Mouse (Mus musculus): ENCODE results near the gene Kdm2b. TPM values are rescaled to one million over a fixed set of nuclear protein-coding genes. Genes with fewer than 3 reads are reported as not detected.

Kdm2b gene
- polyA plus RNA-seq, 1 experiment, result 10.1 TPM

- Histone ChIP-seq H3K27me3 (ENCODE audit: control insufficient read depth, insufficient read depth, insufficient read length) (no peaks in the 10 kb centered on the region), H3K4me3 (no peak overlapping the region), H3ac (ENCODE audit: control insufficient read depth, insufficient read length) (no peak overlapping the region), H3K79me2 (ENCODE audit: control insufficient read depth, insufficient read depth) (no peaks in the 10 kb centered on the region), H3K36me3 (ENCODE audit: control insufficient read depth, insufficient read depth) (no peaks in the 10 kb centered on the region), H3K4me2 (ENCODE audit: low read depth) (no peak overlapping the region)
- no peak for TF ChIP-seq E2F4 (IDR thresholded peaks at IDR 0.05; ENCODE audit: insufficient read depth)
- TF ChIP-seq TCF12 (IDR thresholded peaks at IDR 0.05; ENCODE audit: insufficient read depth, poor library complexity, severe bottlenecking), result no peak
- no peak for TF ChIP-seq SRF (IDR thresholded peaks at IDR 0.05; ENCODE audit: control insufficient read depth, insufficient read length, low read depth)
- no peak for TF ChIP-seq MYOD1 (IDR thresholded peaks at IDR 0.05; ENCODE audit: control insufficient read depth in 1 of 3, insufficient read length in 2 of 3, low read depth in 2 of 3)
- no peak for TF ChIP-seq POLR2AphosphoS2 (IDR thresholded peaks at IDR 0.05; ENCODE audit: insufficient read length, low read depth)
- TF ChIP-seq TCF3 (IDR thresholded peaks at IDR 0.05; ENCODE audit: insufficient read length, low read depth), result no peak
- no peak for TF ChIP-seq POLR2A (IDR thresholded peaks at IDR 0.05; ENCODE audit: insufficient read length, low read depth)
- TF ChIP-seq CEBPB (IDR thresholded peaks at IDR 0.05; ENCODE audit: insufficient read depth, poor library complexity, severe bottlenecking), result no peak
Observed at GRCm38 (mm10) chr5:122927703-122928102, 61.9 kb downstream of the Kdm2b start.

DNA sequence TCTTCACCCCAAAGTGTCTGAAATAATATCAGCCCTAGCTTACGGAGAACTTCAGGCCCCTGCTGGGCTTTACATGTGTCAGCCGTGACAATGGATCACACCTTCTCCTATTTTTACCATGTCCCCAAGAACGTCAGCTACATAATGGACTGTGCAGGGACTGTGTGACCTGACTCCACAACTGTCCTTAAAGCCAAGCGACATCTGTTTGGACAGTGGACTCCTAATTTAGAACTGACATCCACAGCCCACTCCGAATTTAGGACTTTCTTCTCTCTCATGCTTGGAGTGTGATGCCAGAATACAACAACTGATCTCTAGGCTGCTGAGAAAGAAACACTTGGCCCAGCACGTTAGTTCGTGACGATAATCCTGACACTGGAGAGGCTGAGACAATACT lies 62.5 kb downstream of the Kdm2b start:
- H3ac ChIP-seq (ENCODE audit: control insufficient read depth, insufficient read length), result no peak overlapping the region
- no peaks in the 10 kb centered on the region for H3K79me2 ChIP-seq (ENCODE audit: control insufficient read depth, insufficient read depth)
- H3K4me2 ChIP-seq (ENCODE audit: low read depth), result no peak overlapping the region
- no peak overlapping the region for H3K4me3 ChIP-seq
- no peaks in the 10 kb centered on the region for H3K36me3 ChIP-seq (ENCODE audit: control insufficient read depth, insufficient read depth)
- TF ChIP-seq MYOG (IDR thresholded peaks at IDR 0.05; ENCODE audit: control insufficient read depth in 1 of 3, insufficient read depth in 1 of 3, insufficient read length in 2 of 3, low read depth in 2 of 3) (peak in 1 of 3 experiments; percentile 71), MAX (IDR thresholded peaks at IDR 0.05; ENCODE audit: low read depth) (no peak), MYOD1 (IDR thresholded peaks at IDR 0.05; ENCODE audit: control insufficient read depth in 1 of 3, insufficient read length in 2 of 3, low read depth in 2 of 3) (peak in 1 of 3 experiments; percentile 5)
- no peaks in the 10 kb centered on the region for H3K27me3 ChIP-seq (ENCODE audit: control insufficient read depth, insufficient read depth, insufficient read length)

DNA sequence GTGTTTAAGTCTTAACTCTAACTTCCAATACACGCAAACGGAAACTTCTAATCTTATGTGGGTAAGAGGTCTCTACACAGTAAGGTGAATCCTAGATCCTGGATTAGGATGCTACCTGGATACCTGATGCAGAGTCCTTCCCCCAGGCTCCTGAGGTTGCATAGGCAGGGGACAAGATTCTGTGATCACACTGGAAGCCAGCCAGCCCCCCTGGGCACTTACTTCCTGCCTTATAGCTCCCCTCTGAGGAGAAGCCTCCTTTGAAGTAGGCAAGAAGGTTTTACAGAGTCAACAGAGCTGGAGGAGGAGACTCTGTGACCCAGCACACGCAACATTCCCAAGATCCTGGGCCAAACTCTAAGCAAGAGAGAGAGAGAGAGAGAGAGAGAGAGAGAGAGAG lies 63.3 kb downstream of the Kdm2b start:
- no peak overlapping the region for H3K4me2 ChIP-seq (ENCODE audit: low read depth)
- no peaks in the 10 kb centered on the region for H3K79me2 ChIP-seq (ENCODE audit: control insufficient read depth, insufficient read depth)
- no peaks in the 10 kb centered on the region for H3K27me3 ChIP-seq (ENCODE audit: control insufficient read depth, insufficient read depth, insufficient read length)
- H3ac ChIP-seq (ENCODE audit: control insufficient read depth, insufficient read length), result no peak overlapping the region
- H3K4me3 ChIP-seq, result no peak overlapping the region
- H3K36me3 ChIP-seq (ENCODE audit: control insufficient read depth, insufficient read depth), result no peaks in the 10 kb centered on the region
- TF ChIP-seq USF1 (IDR thresholded peaks at IDR 0.05; ENCODE audit: low read depth), result no peak
- TF ChIP-seq MYOG (IDR thresholded peaks at IDR 0.05; ENCODE audit: control insufficient read depth in 1 of 3, insufficient read depth in 1 of 3, insufficient read length in 2 of 3, low read depth in 2 of 3), result no peak
- no peak for TF ChIP-seq POLR2AphosphoS2 (IDR thresholded peaks at IDR 0.05; ENCODE audit: insufficient read length, low read depth)
- TF ChIP-seq MAX (IDR thresholded peaks at IDR 0.05; ENCODE audit: low read depth), result no peak
- no peak for TF ChIP-seq SRF (IDR thresholded peaks at IDR 0.05; ENCODE audit: control insufficient read depth, insufficient read length, low read depth)
- no peak for TF ChIP-seq CEBPB (IDR thresholded peaks at IDR 0.05; ENCODE audit: insufficient read depth, poor library complexity, severe bottlenecking)
- TF ChIP-seq REST (IDR thresholded peaks at IDR 0.05; ENCODE audit: insufficient read depth, insufficient read length), result no peak
- no peak for TF ChIP-seq TCF12 (IDR thresholded peaks at IDR 0.05; ENCODE audit: insufficient read depth, poor library complexity, severe bottlenecking)
- TF ChIP-seq MYOD1 (IDR thresholded peaks at IDR 0.05; ENCODE audit: control insufficient read depth in 1 of 3, insufficient read length in 2 of 3, low read depth in 2 of 3), result no peak
- no peak for TF ChIP-seq TCF3 (IDR thresholded peaks at IDR 0.05; ENCODE audit: insufficient read length, low read depth)
- no peak for TF ChIP-seq E2F4 (IDR thresholded peaks at IDR 0.05; ENCODE audit: insufficient read depth)
- TF ChIP-seq POLR2A (IDR thresholded peaks at IDR 0.05; ENCODE audit: insufficient read length, low read depth), result no peak

DNA sequence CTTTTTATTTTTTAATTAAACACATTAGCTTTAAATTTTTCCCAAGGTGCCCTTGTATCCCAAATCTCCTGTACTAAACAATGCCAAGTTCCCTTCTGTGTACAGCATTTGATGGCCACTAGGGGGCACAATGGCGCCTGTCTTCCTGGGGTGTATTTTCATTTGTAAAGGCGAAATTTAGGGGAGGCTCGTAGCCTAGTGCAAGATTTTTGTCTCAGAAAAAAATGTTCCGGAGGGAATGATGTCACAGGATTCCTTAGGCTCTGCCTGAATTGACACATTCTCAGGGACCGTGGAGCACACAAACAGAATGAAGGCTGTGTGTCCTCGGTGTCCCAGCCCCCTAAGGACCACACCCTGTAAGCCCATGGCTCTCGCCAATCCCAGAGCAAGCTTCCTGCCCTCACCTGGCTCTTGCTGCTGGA lies 64.1 kb downstream of the Kdm2b start:
- TF ChIP-seq MYOG (IDR thresholded peaks at IDR 0.05; ENCODE audit: control insufficient read depth in 1 of 3, insufficient read depth in 1 of 3, insufficient read length in 2 of 3, low read depth in 2 of 3) (no peak), CEBPB (IDR thresholded peaks at IDR 0.05; ENCODE audit: insufficient read depth, poor library complexity, severe bottlenecking) (no peak), SRF (IDR thresholded peaks at IDR 0.05; ENCODE audit: control insufficient read depth, insufficient read length, low read depth) (no peak)
- Histone ChIP-seq H3ac (ENCODE audit: control insufficient read depth, insufficient read length) (no peak overlapping the region), H3K27me3 (ENCODE audit: control insufficient read depth, insufficient read depth, insufficient read length) (no peaks in the 10 kb centered on the region)

DNA sequence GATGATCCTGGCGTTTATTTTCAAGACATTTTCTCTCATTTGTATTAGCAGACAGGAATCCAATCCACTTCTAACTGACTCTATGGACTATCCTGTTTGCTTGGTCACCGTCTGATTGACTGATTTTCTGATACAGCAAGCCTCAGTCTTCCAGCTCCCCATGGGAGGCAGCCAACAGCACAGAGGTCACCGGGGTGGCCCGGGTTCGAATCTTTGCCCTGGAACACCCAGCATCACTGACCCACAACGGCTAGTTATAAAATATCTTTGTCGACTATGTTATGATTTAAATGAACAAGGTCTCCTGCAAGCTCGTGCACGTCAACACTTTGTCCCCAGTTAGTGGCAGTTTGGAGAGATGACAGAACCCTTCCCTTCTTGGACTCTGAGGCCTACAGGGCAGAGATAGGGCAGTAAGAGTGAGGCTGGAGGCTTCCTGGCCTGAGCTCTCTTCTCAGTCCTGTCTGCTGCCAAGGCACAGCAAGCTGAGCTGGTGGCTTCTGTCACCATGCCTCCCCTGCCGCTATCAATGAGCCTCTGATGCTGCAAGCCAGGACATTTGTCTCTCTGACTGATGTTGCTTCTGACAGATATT lies 65.7 kb downstream of the Kdm2b start:
- TF ChIP-seq MYOG (IDR thresholded peaks at IDR 0.05; ENCODE audit: control insufficient read depth in 1 of 3, insufficient read depth in 1 of 3, insufficient read length in 2 of 3, low read depth in 2 of 3) (no peak), E2F4 (IDR thresholded peaks at IDR 0.05; ENCODE audit: insufficient read depth) (no peak), MAX (IDR thresholded peaks at IDR 0.05; ENCODE audit: low read depth) (no peak), POLR2A (IDR thresholded peaks at IDR 0.05; ENCODE audit: insufficient read length, low read depth) (no peak), POLR2AphosphoS2 (IDR thresholded peaks at IDR 0.05; ENCODE audit: insufficient read length, low read depth) (no peak), MYOD1 (IDR thresholded peaks at IDR 0.05; ENCODE audit: control insufficient read depth in 1 of 3, insufficient read length in 2 of 3, low read depth in 2 of 3) (no peak), CEBPB (IDR thresholded peaks at IDR 0.05; ENCODE audit: insufficient read depth, poor library complexity, severe bottlenecking) (no peak), TCF3 (IDR thresholded peaks at IDR 0.05; ENCODE audit: insufficient read length, low read depth) (no peak), SRF (IDR thresholded peaks at IDR 0.05; ENCODE audit: control insufficient read depth, insufficient read length, low read depth) (no peak), REST (IDR thresholded peaks at IDR 0.05; ENCODE audit: insufficient read depth, insufficient read length) (no peak), TCF12 (IDR thresholded peaks at IDR 0.05; ENCODE audit: insufficient read depth, poor library complexity, severe bottlenecking) (no peak), USF1 (IDR thresholded peaks at IDR 0.05; ENCODE audit: low read depth) (no peak)
- Histone ChIP-seq H3K36me3 (ENCODE audit: control insufficient read depth, insufficient read depth) (no peaks in the 10 kb centered on the region), H3K27me3 (ENCODE audit: control insufficient read depth, insufficient read depth, insufficient read length) (no peaks in the 10 kb centered on the region), H3ac (ENCODE audit: control insufficient read depth, insufficient read length) (no peak overlapping the region), H3K79me2 (ENCODE audit: control insufficient read depth, insufficient read depth) (no peaks in the 10 kb centered on the region), H3K4me2 (ENCODE audit: low read depth) (no peak overlapping the region), H3K4me3 (no peak overlapping the region)

More for the DNA sequence above, 64.1 kb downstream of the Kdm2b start:
- no peaks in the 10 kb centered on the region for H3K36me3 ChIP-seq (ENCODE audit: control insufficient read depth, insufficient read depth)
- H3K4me3 ChIP-seq, result no peak overlapping the region
- peak overlapping the region; percentile 62 for H3K4me2 ChIP-seq (ENCODE audit: low read depth)
- no peaks in the 10 kb centered on the region for H3K79me2 ChIP-seq (ENCODE audit: control insufficient read depth, insufficient read depth)
